Comparison of ENCODE assay signal across 8 mouse cellular contexts in genomic region chr2:148732327-148733000, GRCm38 (mm10). TPM values are rescaled to one million over a fixed set of nuclear protein-coding genes. Genes with fewer than 3 reads are reported as not detected.
A peak's percentile ranks its signal among the peaks of the same experiment; 100 is the strongest.
DNase-seq lines count a peak whose midpoint lies in the region; ATAC-seq and TF ChIP-seq lines count a peak whose summit lies in the region.

TSS of gene Napb (minus strand) at chr2:148732467.

- TF ChIP-seq CTCF in Patski (IDR thresholded peaks at IDR 0.05) = no peak
- TF ChIP-seq CTCF in lung, postnatal 0 days (IDR thresholded peaks at IDR 0.05) = no peak; the same call in 1 of the 2 replicates

- WGBS in hindbrain, embryonic 12.5 days = 4% methylated on average over 18 of the region's 18 CpGs
- 3% methylated on average over 18 of the region's 18 CpGs for WGBS in lung, postnatal 0 days

- H3K27me3 ChIP-seq in Patski = peaks cover 1% of the 10 kb centered on the region
- no peaks in the 10 kb centered on the region for H3K27me3 ChIP-seq in hindbrain, embryonic 12.5 days
- H3K27me3 ChIP-seq in lung, postnatal 0 days (replicated peaks; ENCODE audit: insufficient read depth, low read length) = no peaks in the 10 kb centered on the region

- peak; percentile 99 for ATAC-seq in Patski
- ATAC-seq in hindbrain, embryonic 12.5 days (ENCODE audit: low FRiP score) = peak; percentile 100
- ATAC-seq in lung, postnatal 0 days = peak; percentile 100

- H3K4me3 ChIP-seq in hindbrain, embryonic 12.5 days = peak within 1 kb of the TSS; percentile 65
- peak within 1 kb of the TSS; percentile 70 for H3K4me3 ChIP-seq in lung, postnatal 0 days (ENCODE audit: low read depth, low read length)

- H3K9ac ChIP-seq in hindbrain, embryonic 12.5 days = peak within 1 kb of the TSS; percentile 74
- H3K9ac ChIP-seq in lung, postnatal 0 days (replicated peaks; ENCODE audit: low read depth) = peak within 1 kb of the TSS; percentile 50

- POLR2A ChIA-PET in Patski (lab: Charles Lee) = interaction anchor here (0.6 to 1.1 kb wide), 2 partner anchors 16 to 53 kb away, joined by 3 to 4 read pairs; no protein-coding TSS in a partner anchor

- CTCF ChIA-PET in Patski (lab: Charles Lee) = interaction anchor here (1.0 to 1.9 kb wide), 8 partner anchors 10 to 32 kb away, joined by 3 to 7 read pairs (median 4); no protein-coding TSS in a partner anchor

- in situ Hi-C loops in Patski (cut with MboI; ENCODE audit: low pct_unique_long_range_greater_than_20kb) = loop anchor here (10.0 kb wide), 1 partner anchor 162 kb away; no protein-coding TSS in a partner anchor

- peaks cover 11% of the 10 kb centered on the region; the same call in 1 of the 2 replicates for H3K4me1 ChIP-seq in hindbrain, embryonic 12.5 days
- H3K4me1 ChIP-seq in lung, postnatal 0 days (ENCODE audit: insufficient read depth, low read depth, low read length) = peaks cover 8% of the 10 kb centered on the region; the same call in 1 of the 2 replicates

- H3K27ac ChIP-seq in hindbrain, embryonic 12.5 days = peak within 1 kb of the TSS; percentile 24; the same call in 1 of the 2 replicates
- H3K27ac ChIP-seq in lung, postnatal 0 days (ENCODE audit: low read length) = no peak within 1 kb of the TSS

- 0 out of 2 replicates have a peak, but pooled peaks cover 8% of the 10 kb centered on the region for H3K9me3 ChIP-seq in hindbrain, embryonic 12.5 days (replicated peaks)
- no peaks in the 10 kb centered on the region for H3K9me3 ChIP-seq in lung, postnatal 0 days (ENCODE audit: low read length)

- DNase-seq in Patski (ENCODE audit: low read depth, low spot score) = peak; percentile 71
- DNase-seq in cerebellum, postnatal 14 days = peak; percentile 95 to 97
- peak; percentile 93 for DNase-seq in frontal cortex, postnatal 10 days (ENCODE audit: low spot score in 2 of 2)
- peak; percentile 92 to 93 for DNase-seq in layer of hippocampus, postnatal 10 days (ENCODE audit: low spot score in 2 of 2)
- DNase-seq in lung, postnatal 0 days (ENCODE audit: low spot score) = peak; percentile 96
- peak; percentile 82 for DNase-seq in ovary, postnatal 14 days (ENCODE audit: low spot score)
- peak; percentile 72 to 76 for DNase-seq in thymus, postnatal 10 days (ENCODE audit: low spot score in 2 of 2)

- no peaks in the 10 kb centered on the region for H3K36me3 ChIP-seq in hindbrain, embryonic 12.5 days
- H3K36me3 ChIP-seq in lung, postnatal 0 days (ENCODE audit: insufficient read depth, low read length) = no peaks in the 10 kb centered on the region

- TF ChIP-seq EP300 in lung, postnatal 0 days (IDR thresholded peaks at IDR 0.05) = no peak

- H3K4me2 ChIP-seq in hindbrain, embryonic 12.5 days (replicated peaks) = peak within 1 kb of the TSS; percentile 79
- peak within 1 kb of the TSS; percentile 94 for H3K4me2 ChIP-seq in lung, postnatal 0 days (replicated peaks; ENCODE audit: low read depth, low read length)

RNA-seq across cellular contexts. Expression of gene Napb, which starts in this region (rescaled TPM):
- 4.3 TPM for polyA plus RNA-seq in Patski (2021)
- polyA plus RNA-seq in hindbrain, embryonic 12.5 days (2016; fragmentation: Nextera tagmentation; extraction: Ambion mirVana) = 25.6 and 30.6 TPM in 2 replicates
- 100 to 1,000 TPM; 232 to 251 TPM for total RNA-seq in layer of hippocampus, postnatal 10 days (2021)
- 1.4 TPM in 2 replicates for polyA plus RNA-seq in lung, postnatal 0 days (2015; fragmentation: Nextera tagmentation; extraction: Ambion mirVana)
